In the genomic region with DNA sequence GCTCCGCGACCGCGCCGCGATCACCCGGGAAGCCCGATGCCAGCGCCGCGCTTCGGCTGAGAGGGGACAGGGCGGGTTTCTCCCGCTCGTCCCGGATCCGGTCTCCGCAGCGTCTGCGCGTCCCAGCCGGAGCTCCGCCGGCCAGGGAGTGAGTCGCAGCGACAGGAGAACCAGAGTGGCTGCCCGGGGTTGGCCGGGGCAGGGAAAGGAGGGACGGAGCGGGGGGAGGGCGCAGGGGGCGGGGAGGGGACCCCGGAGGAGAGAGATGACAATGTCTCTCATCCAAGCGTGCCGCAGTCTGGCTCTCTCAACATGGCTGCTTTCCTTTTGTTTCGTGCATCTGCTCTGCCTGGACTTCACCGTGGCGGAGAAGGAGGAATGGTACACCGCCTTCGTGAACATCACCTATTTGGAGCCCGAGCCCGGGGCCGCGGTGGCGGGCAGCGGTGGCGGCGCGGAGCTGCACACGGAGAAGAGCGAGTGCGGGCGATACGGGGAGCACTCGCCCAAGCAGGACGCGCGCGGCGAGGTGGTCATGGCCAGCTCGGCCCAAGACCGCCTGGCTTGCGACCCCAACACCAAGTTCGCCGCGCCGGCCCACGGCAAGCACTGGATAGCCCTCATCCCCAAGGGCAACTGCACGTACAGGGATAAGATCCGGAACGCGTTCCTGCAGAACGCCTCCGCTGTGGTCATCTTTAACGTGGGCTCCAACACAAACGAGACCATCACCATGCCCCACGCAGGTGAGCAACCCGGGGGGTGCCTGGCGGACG, we compare ENCODE assay signal across 8 mouse cellular contexts. TPM values are rescaled to one million over a fixed set of nuclear protein-coding genes. Genes with fewer than 3 reads are reported as not detected.
DNase-seq lines count a peak whose midpoint lies in the region; ATAC-seq and TF ChIP-seq lines count a peak whose summit lies in the region.

No protein-coding gene starts in this region.

- peak overlapping the region; percentile 43 for H3K4me3 ChIP-seq in erythroblast, embryonic 14.5 days (replicated peaks)
- peak overlapping the region; percentile 79 for H3K4me3 ChIP-seq in kidney, embryonic 15.5 days (replicated peaks)
- peak overlapping the region; percentile 78 for H3K4me3 ChIP-seq in liver, adult 2 months (ENCODE audit: insufficient read depth, low read depth, low read length)
- peak overlapping the region; percentile 72 for H3K4me3 ChIP-seq in testis, adult 2 months (ENCODE audit: control insufficient read depth, low read depth, low read length)

- no peaks in the 10 kb centered on the region; the same call in 1 of the 2 replicates for H3K4me1 ChIP-seq in erythroblast, embryonic 14.5 days (ENCODE audit: control insufficient read depth)
- H3K4me1 ChIP-seq in kidney, embryonic 15.5 days, result peaks cover 22% of the 10 kb centered on the region
- H3K4me1 ChIP-seq in liver, adult 2 months (ENCODE audit: control insufficient read depth, insufficient read depth, low read length), result peaks cover 2% of the 10 kb centered on the region; the same call in 1 of the 2 replicates
- peaks cover 5% of the 10 kb centered on the region for H3K4me1 ChIP-seq in testis, adult 2 months (ENCODE audit: control insufficient read depth, insufficient read depth, low read length)

- TF ChIP-seq POLR2A in liver, adult 2 months (IDR thresholded peaks at IDR 0.05; ENCODE audit: extremely low read depth, insufficient read depth, low read length), result no peak
- TF ChIP-seq POLR2A in testis, adult 2 months (IDR thresholded peaks at IDR 0.05; ENCODE audit: control insufficient read depth, low read depth, low read length), result no peak

- peak; percentile 29 for DNase-seq in embryo, embryonic 11.5 days (ENCODE audit: low read depth, low spot score)
- peak; percentile 66 to 73 for DNase-seq in heart, adult 18-20 months
- no peak for DNase-seq in liver, adult 2 months (ENCODE audit: extremely low read depth, low read depth, low spot score)
- DNase-seq in naive thymus-derived CD4-positive, alpha-beta T cell, adult 2 months (ENCODE audit: low read depth), result peak; percentile 6

- ATAC-seq in erythroblast, adult 5-6 weeks (replicated peaks; ENCODE audit: low FRiP score, poor library complexity, severe bottlenecking), result no peak
- ATAC-seq in kidney, embryonic 15.5 days (replicated peaks; ENCODE audit: low FRiP score), result peak; percentile 79

- no peaks in the 10 kb centered on the region for H3K36me3 ChIP-seq in erythroblast, embryonic 14.5 days (ENCODE audit: control insufficient read depth)
- no peaks in the 10 kb centered on the region for H3K36me3 ChIP-seq in kidney, embryonic 15.5 days
- no peaks in the 10 kb centered on the region for H3K36me3 ChIP-seq in liver, adult 2 months (ENCODE audit: control insufficient read depth, insufficient read depth, low read length)
- H3K36me3 ChIP-seq in testis, adult 2 months (ENCODE audit: control insufficient read depth, insufficient read depth, low read length), result no peaks in the 10 kb centered on the region

- peak overlapping the region; percentile 83 for H3K27ac ChIP-seq in kidney, embryonic 15.5 days
- no peak overlapping the region for H3K27ac ChIP-seq in liver, adult 2 months (replicated peaks; ENCODE audit: insufficient read depth, low read depth, low read length)
- no peak overlapping the region for H3K27ac ChIP-seq in testis, adult 2 months (ENCODE audit: control insufficient read depth, insufficient read depth, low read depth, low read length)

- no peaks in the 10 kb centered on the region for H3K79me2 ChIP-seq in liver, adult 2 months (ENCODE audit: control insufficient read depth, insufficient read depth, low read length)

- no peaks in the 10 kb centered on the region for H3K9me3 ChIP-seq in erythroblast, embryonic 14.5 days (ENCODE audit: control insufficient read depth, low read length)
- no peaks in the 10 kb centered on the region for H3K9me3 ChIP-seq in kidney, embryonic 15.5 days (replicated peaks)

- H3K9ac ChIP-seq in kidney, embryonic 15.5 days, result peak overlapping the region; percentile 78
- H3K9ac ChIP-seq in liver, adult 2 months (ENCODE audit: low read depth, low read length), result peak overlapping the region; percentile 67

- H3K27me3 ChIP-seq in erythroblast, embryonic 14.5 days (ENCODE audit: control insufficient read depth), result peaks cover 34% of the 10 kb centered on the region
- no peaks in the 10 kb centered on the region for H3K27me3 ChIP-seq in kidney, embryonic 15.5 days
- H3K27me3 ChIP-seq in liver, adult 2 months (ENCODE audit: control insufficient read depth, insufficient read depth, low read length), result peaks cover 7% of the 10 kb centered on the region; the same call in 1 of the 2 replicates
- no peaks in the 10 kb centered on the region for H3K27me3 ChIP-seq in testis, adult 2 months (ENCODE audit: control insufficient read depth, insufficient read depth, low read length)

- no peak for TF ChIP-seq CTCF in liver, adult 2 months (IDR thresholded peaks at IDR 0.05; ENCODE audit: low read depth, low read length)
- no peak for TF ChIP-seq CTCF in testis, adult 2 months (IDR thresholded peaks at IDR 0.05; ENCODE audit: control insufficient read depth, insufficient read depth, insufficient replicate concordance, low read depth, low read length)

- WGBS in kidney, embryonic 15.5 days, result under 1% methylated on average over 80 of the region's 80 CpGs
- under 1% methylated on average over 78 of the region's 80 CpGs for WGBS in liver, adult 2 months

- H3K4me2 ChIP-seq in kidney, embryonic 15.5 days, result peak overlapping the region; percentile 88

RNA-seq across cellular contexts. Expression of a gene that starts 0.8 kb away (rescaled TPM):
- polyA plus RNA-seq in erythroblast, embryonic 14.5 days (2012), result 0.01 TPM in 1 of 2 replicates, not detected in the other
- 0.63 and 0.96 TPM in 2 replicates for total RNA-seq in erythroblast, adult 5-6 weeks (2015; ENCODE audit: low replicate concordance)
- 0.17 and 0.42 TPM in 2 replicates for total RNA-seq in erythroblast, adult 5-6 weeks (2017; ENCODE audit: low replicate concordance)
- total RNA-seq in heart, adult 18-20 months (2021), result 10 to 100 TPM; 14.7 to 15.1 TPM
- polyA plus RNA-seq in kidney, embryonic 15.5 days (2015; fragmentation: Nextera tagmentation; extraction: Ambion mirVana), result 2.3 and 2.4 TPM in 2 replicates
- 0.92 and 1.2 TPM in 2 replicates for total RNA-seq in liver, adult 2 months (2014; rRNA removed)
- polyA plus RNA-seq in liver, adult 2 months (2012; rRNA removed), result 0.11 and 0.24 TPM in 2 replicates
- polyA plus RNA-seq in testis, adult 2 months (2012; rRNA removed), result 0.33 and 0.37 TPM in 2 replicates
